Mouse (Mus musculus) MEL (cell line): ENCODE data around the gene Trim34a. TPM values are rescaled to one million over a fixed set of nuclear protein-coding genes. Genes with fewer than 3 reads are reported as not detected.
"Not testable (repeated sequence)": the region's sequence is repeated elsewhere in the genome, so short reads cannot be mapped to it uniquely, and the experiment has no call there.

Experiments used
- DNase-seq: peaks from one replicate; pipeline ENCODE4 v3.0.0; 2011; ENCODE audit warnings: low read depth, low spot score
- H3K27ac ChIP-seq: 2 replicates; pipeline ENCODE4 v1.5.1; 2012; ENCODE audit warnings: low read depth, mild to moderate bottlenecking, control low read depth, low read length, moderate library complexity; ENCODE audit not compliant: control insufficient read depth
- H3K27me3 ChIP-seq, 2 experiments: fragments of 150-350 bp in 1 of 2; sonication (generic) in 1 of 2; 2 replicates each; pipeline ENCODE4 v1.6.1; 2012; ENCODE audit warnings: low read length in 2 of 2, mild to moderate bottlenecking in 2 of 2, improper control_type of control experiment in 1 of 2, moderate library complexity in 1 of 2; ENCODE audit not compliant: insufficient read depth in 2 of 2, control insufficient read depth in 1 of 2
- H3K36me3 ChIP-seq, 2 experiments: 2 replicates each; pipeline ENCODE4 v1.6.1; 2012 to 2014; ENCODE audit warnings: low read length in 2 of 2, improper control_type of control experiment in 1 of 2, inconsistent platforms in 1 of 2, mild to moderate bottlenecking in 1 of 2; ENCODE audit not compliant: insufficient read depth in 2 of 2, control insufficient read depth in 1 of 2
- H3K4me1 ChIP-seq, 2 experiments: fragments of 150-350 bp in 1 of 2; sonication (generic) in 1 of 2; 2 replicates each; pipeline ENCODE4 v1.6.1; 2012; ENCODE audit warnings: low read length in 2 of 2, improper control_type of control experiment in 1 of 2, mild to moderate bottlenecking in 1 of 2; ENCODE audit not compliant: insufficient read depth in 2 of 2, control insufficient read depth in 1 of 2
- H3K4me3 ChIP-seq, 2 experiments: fragments of 150-350 bp in 1 of 2; sonication (generic) in 1 of 2; 2 replicates each; pipeline ENCODE4 v1.5.1; 2012; ENCODE audit warnings: low read depth in 2 of 2, low read length in 2 of 2, mild to moderate bottlenecking in 2 of 2, moderate library complexity in 2 of 2, control low read depth in 1 of 2, improper control_type of control experiment in 1 of 2; ENCODE audit not compliant: control insufficient read depth in 1 of 2, insufficient read depth in 1 of 2
- H3K79me2 ChIP-seq: 2 replicates; pipeline ENCODE4 v1.6.1; 2012; ENCODE audit warnings: mild to moderate bottlenecking, low read length, moderate library complexity; ENCODE audit not compliant: control insufficient read depth, poor library complexity, insufficient read depth
- H3K9ac ChIP-seq: 2 replicates; pipeline ENCODE4 v1.6.1; 2012; ENCODE audit warnings: low read depth, mild to moderate bottlenecking, control low read depth, low read length, moderate library complexity; ENCODE audit not compliant: control insufficient read depth, poor library complexity, severe bottlenecking
- H3K9me3 ChIP-seq: fragments of 150-350 bp; sonication (generic); replicated peaks from 2 replicates; pipeline ENCODE4 v1.6.1; 2012; ENCODE audit warnings: mild to moderate bottlenecking, low read length, improper control_type of control experiment, moderate library complexity; ENCODE audit not compliant: insufficient read depth
- CTCF ChIP-seq, 3 experiments: IDR thresholded peaks in 2 of 3; conservative IDR thresholded peaks in 1 of 3; 2 replicates each; pipeline ENCODE4 v1.5.1; 2011 to 2012; ENCODE audit warnings: low read length in 3 of 3, low read depth in 2 of 3, mild to moderate bottlenecking in 2 of 3, improper control_type of control experiment in 1 of 3, inconsistent platforms in 1 of 3, mixed read lengths in 1 of 3, moderate library complexity in 1 of 3; ENCODE audit not compliant: control insufficient read depth in 1 of 3, insufficient read depth in 1 of 3, poor library complexity in 1 of 3, severe bottlenecking in 1 of 3
- EP300 ChIP-seq, 2 experiments: IDR thresholded peaks; 2 replicates each; pipeline ENCODE4 v1.6.1; 2011; ENCODE audit warnings: improper control_type of control experiment in 2 of 2, low read length in 2 of 2, low read depth in 1 of 2, mild to moderate bottlenecking in 1 of 2
- ETS1 ChIP-seq: IDR thresholded peaks from 2 replicates; pipeline ENCODE4 v1.6.1; 2012; ENCODE audit warnings: low read depth, mild to moderate bottlenecking, inconsistent platforms, low read length, improper control_type of control experiment, moderate library complexity
- GATA1 ChIP-seq: IDR thresholded peaks from 2 replicates; pipeline ENCODE4 v1.6.1; 2011; ENCODE audit warnings: low read depth, low read length, improper control_type of control experiment
- HCFC1 ChIP-seq: IDR thresholded peaks from 2 replicates; pipeline ENCODE4 v1.6.1; 2012; ENCODE audit warnings: low read depth, mild to moderate bottlenecking, inconsistent platforms, low read length, improper control_type of control experiment, moderate library complexity
- MAFK ChIP-seq: IDR thresholded peaks from 2 replicates; pipeline ENCODE4 v1.6.1; 2011; ENCODE audit warnings: low read depth, mild to moderate bottlenecking, low read length, improper control_type of control experiment, borderline replicate concordance
- MEF2A ChIP-seq: IDR thresholded peaks from 2 replicates; pipeline ENCODE4 v1.6.1; 2014; ENCODE audit warnings: low read depth, mild to moderate bottlenecking, inconsistent platforms, low read length, improper control_type of control experiment; ENCODE audit not compliant: poor library complexity, insufficient replicate concordance, severe bottlenecking; ENCODE audit errors: extremely low read depth
- RCOR1 ChIP-seq: IDR thresholded peaks from 2 replicates; pipeline ENCODE4 v1.6.1; 2012; ENCODE audit warnings: low read depth, mild to moderate bottlenecking, inconsistent platforms, low read length, improper control_type of control experiment
- SMC3 ChIP-seq: IDR thresholded peaks from 2 replicates; pipeline ENCODE4 v1.6.1; 2011; ENCODE audit warnings: low read depth, low read length, improper control_type of control experiment
- TAL1 ChIP-seq: IDR thresholded peaks from 2 replicates; pipeline ENCODE4 v1.6.1; 2012; ENCODE audit warnings: mild to moderate bottlenecking, inconsistent platforms, low read length, moderate library complexity, mixed read lengths
- TBP ChIP-seq: IDR thresholded peaks from 2 replicates; pipeline ENCODE4 v1.8.0; 2011; ENCODE audit warnings: low read depth, low read length, improper control_type of control experiment
- TCF12 ChIP-seq: IDR thresholded peaks from 2 replicates; pipeline ENCODE4 v1.6.1; 2014; ENCODE audit warnings: low read depth, mild to moderate bottlenecking, inconsistent platforms, low read length, improper control_type of control experiment, moderate library complexity
- USF2 ChIP-seq, 2 experiments: IDR thresholded peaks; 2 replicates each; pipeline ENCODE4 v1.6.1; 2011 to 2012; ENCODE audit warnings: improper control_type of control experiment in 2 of 2, low read length in 2 of 2, borderline replicate concordance in 1 of 2, inconsistent platforms in 1 of 2, low read depth in 1 of 2, mild to moderate bottlenecking in 1 of 2; ENCODE audit not compliant: insufficient read depth in 1 of 2
- ZMIZ1 ChIP-seq: IDR thresholded peaks from 2 replicates; pipeline ENCODE4 v1.6.1; 2012; ENCODE audit warnings: low read depth, mild to moderate bottlenecking, inconsistent platforms, low read length, improper control_type of control experiment, moderate library complexity
- ZNF384 ChIP-seq: IDR thresholded peaks from 2 replicates; pipeline ENCODE4 v1.6.1; 2012; ENCODE audit warnings: low read depth, mild to moderate bottlenecking, inconsistent platforms, low read length, improper control_type of control experiment
- polyA plus RNA-seq, 2 experiments: library from polyadenylated mRNA; stranded (reverse) in 1 of 2; unstranded in 1 of 2; fragments of >175 nt in 1 of 2; fragments of >200 nt in 1 of 2; gene quantifications; 2 replicates each; pipeline versions ENCODE4 v1.2.1 to v1.2.4; 2012; ENCODE audit warnings: low replicate concordance in 2 of 2, low read depth in 1 of 2; ENCODE audit not compliant: insufficient read length in 2 of 2, insufficient read depth in 1 of 2, missing spikeins in 1 of 2
- total RNA-seq: library from RNA; depleted of rRNA; stranded (reverse); fragments of 300-350 nt; gene quantifications from 2 replicates; pipeline ENCODE4 v1.2.3, GENCODE M21; 2012

The Trim34a gene
- total and polyA plus RNA-seq, 3 experiments, result 0.42 to 0.58 TPM; not detected in 1

DNA sequence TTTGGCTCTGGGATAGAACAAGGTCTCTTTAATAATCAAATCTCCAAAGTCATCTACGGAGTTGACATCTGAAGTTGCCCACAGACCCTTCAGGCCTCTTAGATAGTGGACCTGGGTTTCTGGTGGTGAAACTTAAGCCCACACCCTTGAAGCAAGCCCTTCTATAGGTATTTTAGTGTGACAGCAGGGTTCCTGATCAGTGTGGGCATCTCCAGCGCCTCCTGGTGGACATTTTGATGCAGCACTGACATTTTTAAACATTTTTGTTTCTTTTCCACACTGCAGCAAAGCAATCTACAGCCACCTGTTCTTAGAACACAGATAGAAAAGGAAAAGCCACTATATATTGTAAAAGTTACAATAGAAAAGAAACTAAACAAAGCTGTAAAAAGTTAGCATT is 13.1 kb upstream of the Trim34a start (continued):
- no peak for TF ChIP-seq RCOR1
- no peak for TF ChIP-seq GATA1

DNA sequence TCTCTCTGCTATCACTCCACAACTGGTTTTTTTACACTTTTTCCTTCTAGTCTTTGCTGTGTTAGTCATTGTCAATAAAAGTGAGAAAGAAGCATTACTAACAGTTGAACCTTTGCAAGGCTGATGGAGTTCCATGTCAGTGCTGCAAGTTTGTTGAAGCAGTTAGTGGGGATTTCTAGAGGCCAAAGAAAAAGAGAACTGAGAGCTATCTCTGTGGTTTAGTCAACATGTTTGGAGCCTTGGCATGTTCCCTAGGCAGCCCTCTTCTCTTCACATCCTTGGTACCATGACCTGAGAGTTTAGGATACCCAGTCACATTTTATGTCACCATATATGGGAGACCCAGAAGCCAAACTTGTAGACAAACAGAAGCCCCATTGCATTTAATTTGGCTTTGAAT is 3.4 kb upstream of the Trim34a start:
- Histone ChIP-seq H3K9me3 (no peaks in the 10 kb centered on the region), H3K36me3 (peaks cover 0 to 2% of the 10 kb centered on the region in 2 experiments; a peak in 2 of 4 replicates), H3K27me3 (peaks cover 0 to 1% of the 10 kb centered on the region in 2 experiments; a peak in 2 of 4 replicates), H3K4me3 (no peak overlapping the region), H3K79me2 (no peaks in the 10 kb centered on the region), H3K4me1 (peaks cover 2 to 4% of the 10 kb centered on the region in 2 experiments; a peak in 2 of 4 replicates), H3K9ac (no peak overlapping the region), H3K27ac (no peak overlapping the region)
- no peak for TF ChIP-seq MAFK
- TF ChIP-seq MEF2A, result no peak
- no peak for TF ChIP-seq SMC3
- TF ChIP-seq ZMIZ1, result no peak
- no peak for TF ChIP-seq ETS1
- TF ChIP-seq EP300 (IDR thresholded peaks at IDR 0.05; ENCODE audit: low read depth in 1 of 2, low read length in 2 of 2), result no peak
- DNase-seq, result no peak

DNA sequence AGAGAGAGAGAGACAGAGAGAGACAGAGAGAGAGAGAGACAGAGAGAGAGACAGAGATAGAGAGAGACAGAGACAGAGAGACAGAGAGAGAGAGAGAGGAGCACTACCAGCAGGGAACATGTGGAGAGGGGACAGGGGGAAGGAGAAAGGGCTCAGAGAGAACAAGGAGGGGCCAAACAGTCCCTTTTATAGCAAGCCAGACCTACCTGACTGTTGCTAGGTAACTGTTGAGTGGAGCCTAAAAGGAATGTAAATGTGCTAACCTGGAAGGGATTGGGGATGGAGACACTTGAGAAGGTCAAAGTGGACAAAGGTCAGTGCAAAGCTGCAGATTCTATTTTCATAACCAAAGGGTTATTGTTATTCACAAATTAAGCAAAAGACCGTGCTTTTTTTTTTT is 641 bp upstream of the Trim34a start:
- TF ChIP-seq USF2 (IDR thresholded peaks at IDR 0.05; ENCODE audit: borderline replicate concordance in 1 of 2, insufficient read depth in 1 of 2, low read depth in 1 of 2, low read length in 2 of 2), result no peak
- no peak for TF ChIP-seq TBP
- TF ChIP-seq HCFC1, result no peak
- TF ChIP-seq MAFK, result no peak
- TF ChIP-seq CTCF (IDR thresholded peaks at IDR 0.05 in 2 of 3, conservative IDR thresholded peaks at IDR 0.05 in 1 of 3; ENCODE audit: control insufficient read depth in 1 of 3, insufficient read depth in 1 of 3, low read depth in 2 of 3, low read length in 3 of 3, poor library complexity in 1 of 3, severe bottlenecking in 1 of 3), result no peak
- no peak for TF ChIP-seq EP300 (IDR thresholded peaks at IDR 0.05; ENCODE audit: low read depth in 1 of 2, low read length in 2 of 2)
- TF ChIP-seq TAL1, result no peak
- 0 out of 2 replicates have a peak, but pooled peaks have one; percentile 14 for TF ChIP-seq ZNF384
- no peak for TF ChIP-seq TCF12
- DNase-seq, result no peak
- Histone ChIP-seq H3K9me3 (no peaks in the 10 kb centered on the region), H3K9ac (peak overlapping the region; percentile 96), H3K79me2 (no peaks in the 10 kb centered on the region), H3K4me3 (peak overlapping the region; percentile 95 to 99), H3K27ac (no peak overlapping the region), H3K36me3 (peaks cover 0 to 2% of the 10 kb centered on the region in 2 experiments; a peak in 2 of 4 replicates), H3K4me1 (peaks cover 2 to 4% of the 10 kb centered on the region in 2 experiments; a peak in 2 of 4 replicates), H3K27me3 (no peaks in the 10 kb centered on the region)

GRCm38 (mm10) chr7:104260380-104260779 is 16.1 kb downstream of the Trim34a start:
- H3K4me3 ChIP-seq, H3K27ac ChIP-seq, H3K36me3 ChIP-seq, DNase-seq, H3K4me1 ChIP-seq, H3K9me3 ChIP-seq, H3K9ac ChIP-seq, H3K27me3 ChIP-seq, H3K79me2 ChIP-seq: not testable (repeated sequence)

DNA sequence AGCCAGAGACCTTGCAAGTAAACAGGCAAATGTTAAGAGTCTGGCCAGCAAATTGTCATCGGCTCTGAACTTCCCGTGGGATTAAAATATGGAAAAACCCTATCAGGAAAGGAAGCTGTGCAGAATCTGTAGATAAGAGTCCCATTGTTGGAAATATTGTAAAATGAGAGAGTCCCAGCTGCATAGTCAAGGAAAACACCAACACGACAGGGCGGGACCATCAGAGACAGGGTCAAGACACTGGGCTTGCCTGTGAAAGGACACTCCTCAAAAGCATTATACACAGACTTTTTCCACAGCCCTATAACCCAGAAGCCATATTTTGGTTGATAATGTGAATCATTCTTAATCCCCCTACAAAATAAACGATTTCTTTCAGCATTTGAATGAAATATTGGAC is 21.1 kb downstream of the Trim34a start:
- H3K27me3 ChIP-seq, H3K4me1 ChIP-seq, H3K4me3 ChIP-seq, H3K9me3 ChIP-seq, H3K9ac ChIP-seq, H3K36me3 ChIP-seq, H3K27ac ChIP-seq, DNase-seq, H3K79me2 ChIP-seq: not testable (repeated sequence)
